Mouse (Mus musculus) midbrain, embryonic 13.5 days (tissue): ENCODE data around the gene Cfhr1. TPM values are rescaled to one million over a fixed set of nuclear protein-coding genes. Genes with fewer than 3 reads are reported as not detected.

Experiments
- ATAC-seq: fragments of 200-750 bp; cut with Nextera tagmentation; 2 replicates; pipeline ENCODE4 v1.8.0; 2017; ENCODE audit warnings: mild to moderate bottlenecking, moderate TSS enrichment, moderate library complexity
- H3K27ac ChIP-seq: fragments of 300-500 bp; sonication (generic); 2 replicates; pipeline ENCODE4 v1.5.1; 2015; ENCODE audit warnings: inconsistent platforms, mild to moderate bottlenecking, moderate library complexity
- H3K27me3 ChIP-seq: fragments of 300-500 bp; sonication (generic); 2 replicates; pipeline ENCODE4 v1.6.1; 2015; ENCODE audit warnings: mild to moderate bottlenecking, inconsistent platforms
- H3K36me3 ChIP-seq: fragments of 300-500 bp; sonication (generic); 2 replicates; pipeline ENCODE4 v1.6.1; 2015; ENCODE audit warnings: mild to moderate bottlenecking, inconsistent platforms
- H3K4me1 ChIP-seq: fragments of 300-500 bp; sonication (generic); replicated peaks from 2 replicates; pipeline ENCODE4 v1.6.1; 2015; ENCODE audit warnings: inconsistent platforms
- H3K4me2 ChIP-seq: fragments of 300-500 bp; sonication (generic); replicated peaks from 2 replicates; pipeline ENCODE4 v1.6.1; 2015; ENCODE audit warnings: moderate library complexity, mild to moderate bottlenecking, inconsistent platforms
- H3K4me3 ChIP-seq: fragments of 300-500 bp; sonication (generic); replicated peaks from 2 replicates; pipeline ENCODE4 v1.5.1; 2015; ENCODE audit warnings: mild to moderate bottlenecking, inconsistent platforms
- H3K9ac ChIP-seq: fragments of 300-500 bp; sonication (generic); replicated peaks from 2 replicates; pipeline ENCODE4 v1.6.1; 2015; ENCODE audit warnings: mild to moderate bottlenecking, inconsistent platforms
- H3K9me3 ChIP-seq: fragments of 300-500 bp; sonication (generic); 2 replicates; pipeline ENCODE4 v1.6.1; 2016; ENCODE audit warnings: mild to moderate bottlenecking, inconsistent platforms
- WGBS: fragments of 180-500 bp; shearing (Covaris S2); methylation state at CpG from one replicate; pipeline ENCODE4 v1.1.7; 2015; 5-methylcytosine and 5-hydroxymethylcytosine counted together
- polyA plus RNA-seq: library from polyadenylated mRNA; unstranded; fragments of >200 nt; fragmentation: Nextera tagmentation; extraction: Ambion mirVana; gene quantifications from 2 replicates; pipeline ENCODE4 v1.2.1, GENCODE M21; 2015

Cfhr1 gene
- polyA plus RNA-seq: not detected in 2 replicates

- H3K36me3 ChIP-seq: no peaks in the 10 kb centered on the region
- H3K9me3 ChIP-seq: no peaks in the 10 kb centered on the region
- no peak within 1 kb of the TSS for H3K4me3 ChIP-seq
- 73% methylated on average over 1 of the region's 1 CpGs for WGBS
- H3K27ac ChIP-seq: no peak within 1 kb of the TSS
- H3K4me1 ChIP-seq: no peaks in the 10 kb centered on the region
- H3K27me3 ChIP-seq: no peaks in the 10 kb centered on the region
- ATAC-seq: no peak
- H3K4me2 ChIP-seq: no peak within 1 kb of the TSS
- H3K9ac ChIP-seq: no peak within 1 kb of the TSS
Measured at GRCm38 (mm10) chr1:139560024-139560423, at the start of gene Cfhr1. Gene Cfhr1 (minus strand): TSS chr1:139560272.

- WGBS: 67% methylated on average over 1 of the region's 1 CpGs
- no peak overlapping the region for H3K4me3 ChIP-seq
- H3K27ac ChIP-seq: no peak overlapping the region
- H3K9me3 ChIP-seq: no peaks in the 10 kb centered on the region
- H3K4me1 ChIP-seq: no peaks in the 10 kb centered on the region
- no peaks in the 10 kb centered on the region for H3K36me3 ChIP-seq
- ATAC-seq: no peak
- H3K27me3 ChIP-seq: no peaks in the 10 kb centered on the region
- H3K9ac ChIP-seq: no peak overlapping the region
- no peak overlapping the region for H3K4me2 ChIP-seq
Measured at GRCm38 (mm10) chr1:139551311-139551710, 8.8 kb downstream of the Cfhr1 start.

- H3K27ac ChIP-seq: no peak overlapping the region
- no peak overlapping the region for H3K4me2 ChIP-seq
- no peaks in the 10 kb centered on the region for H3K9me3 ChIP-seq
- no peak overlapping the region for H3K4me3 ChIP-seq
- WGBS: 97% methylated on average over 1 of the region's 1 CpGs
- no peaks in the 10 kb centered on the region for H3K36me3 ChIP-seq
- H3K4me1 ChIP-seq: no peaks in the 10 kb centered on the region
- no peak overlapping the region for H3K9ac ChIP-seq
- no peak for ATAC-seq
- no peaks in the 10 kb centered on the region for H3K27me3 ChIP-seq
Measured at GRCm38 (mm10) chr1:139548536-139548935, 11.5 kb downstream of the Cfhr1 start.

GRCm38 (mm10) chr1:139514556-139514955, 45.5 kb downstream of the Cfhr1 start:
- no peak overlapping the region for H3K4me2 ChIP-seq
- no peak overlapping the region for H3K27ac ChIP-seq
- no peaks in the 10 kb centered on the region for H3K27me3 ChIP-seq
- H3K4me3 ChIP-seq: no peak overlapping the region
- H3K4me1 ChIP-seq: no peaks in the 10 kb centered on the region
- ATAC-seq: no peak
- no peaks in the 10 kb centered on the region for H3K36me3 ChIP-seq
- WGBS: 92% methylated on average over 12 of the region's 12 CpGs
- H3K9ac ChIP-seq: no peak overlapping the region
- no peaks in the 10 kb centered on the region for H3K9me3 ChIP-seq

- Histone ChIP-seq H3K4me3 (no peak within 1 kb of the TSS), H3K4me1 (no peaks in the 10 kb centered on the region), H3K36me3 (no peaks in the 10 kb centered on the region), H3K27ac (no peak within 1 kb of the TSS), H3K4me2 (no peak within 1 kb of the TSS), H3K27me3 (no peaks in the 10 kb centered on the region), H3K9me3 (no peaks in the 10 kb centered on the region), H3K9ac (no peak within 1 kb of the TSS)
- 93% methylated on average over 3 of the region's 3 CpGs for WGBS
- no peak for ATAC-seq
Measured at GRCm38 (mm10) chr1:139501258-139501752, 58.8 kb downstream of the Cfhr1 start, which contains the start of gene F13b. Gene F13b (plus strand): TSS chr1:139501702.

GRCm38 (mm10) chr1:139499751-139500150, 60.3 kb downstream of the Cfhr1 start:
- H3K4me1 ChIP-seq: no peaks in the 10 kb centered on the region
- no peak overlapping the region for H3K9ac ChIP-seq
- ATAC-seq: no peak

More at GRCm38 (mm10) chr1:139499751-139500150, 60.3 kb downstream of the Cfhr1 start:
- Histone ChIP-seq H3K27me3 (no peaks in the 10 kb centered on the region), H3K4me3 (no peak overlapping the region), H3K27ac (no peak overlapping the region), H3K4me2 (no peak overlapping the region), H3K9me3 (no peaks in the 10 kb centered on the region), H3K36me3 (0 out of 2 replicates have a peak, but pooled peaks cover 2% of the 10 kb centered on the region)

Other genes starting within 250 kb of the Cfhr1 start
- gene Crb1, start 183.2 kb downstream of the Cfhr1 start, polyA plus RNA-seq: 3.1 and 4.0 TPM in 2 replicates
- 17.3 and 19.4 TPM in 2 replicates for gene Zbtb41, start 138.0 kb downstream of the Cfhr1 start, polyA plus RNA-seq
- 8.7 and 9.8 TPM in 2 replicates for gene Aspm, start 105.5 kb downstream of the Cfhr1 start, polyA plus RNA-seq
- gene F13b, start 58.6 kb downstream of the Cfhr1 start, polyA plus RNA-seq: not detected in 2 replicates
- not detected in 2 replicates for gene Gm4788, start 221.0 kb upstream of the Cfhr1 start, polyA plus RNA-seq